Mouse (Mus musculus) MEL (cell line): Measurements from ENCODE around the gene Eml2.

Source experiments
- CTCF ChIP-seq, 3 experiments: IDR thresholded peaks in 2 of 3; conservative IDR thresholded peaks in 1 of 3; 2 replicates each; pipeline ENCODE4 v1.5.1; 2011 to 2012; ENCODE audit warnings: low read length in 3 of 3, low read depth in 2 of 3, mild to moderate bottlenecking in 2 of 3, improper control_type of control experiment in 1 of 3, inconsistent platforms in 1 of 3, mixed read lengths in 1 of 3, moderate library complexity in 1 of 3; ENCODE audit not compliant: control insufficient read depth in 1 of 3, insufficient read depth in 1 of 3, poor library complexity in 1 of 3, severe bottlenecking in 1 of 3
- MAX ChIP-seq: IDR thresholded peaks from 2 replicates; pipeline ENCODE4 v1.6.1; 2011; ENCODE audit warnings: low read length, improper control_type of control experiment
- SMC3 ChIP-seq: IDR thresholded peaks from 2 replicates; pipeline ENCODE4 v1.6.1; 2011; ENCODE audit warnings: low read depth, low read length, improper control_type of control experiment
- TBP ChIP-seq: IDR thresholded peaks from 2 replicates; pipeline ENCODE4 v1.8.0; 2011; ENCODE audit warnings: low read depth, low read length, improper control_type of control experiment
- USF1 ChIP-seq: IDR thresholded peaks from 2 replicates; pipeline ENCODE4 v1.6.1; 2014; ENCODE audit warnings: low read depth, mild to moderate bottlenecking, inconsistent platforms, low read length, improper control_type of control experiment, moderate library complexity
- USF2 ChIP-seq, 2 experiments: IDR thresholded peaks; 2 replicates each; pipeline ENCODE4 v1.6.1; 2011 to 2012; ENCODE audit warnings: improper control_type of control experiment in 2 of 2, low read length in 2 of 2, borderline replicate concordance in 1 of 2, inconsistent platforms in 1 of 2, low read depth in 1 of 2, mild to moderate bottlenecking in 1 of 2; ENCODE audit not compliant: insufficient read depth in 1 of 2

DNA sequence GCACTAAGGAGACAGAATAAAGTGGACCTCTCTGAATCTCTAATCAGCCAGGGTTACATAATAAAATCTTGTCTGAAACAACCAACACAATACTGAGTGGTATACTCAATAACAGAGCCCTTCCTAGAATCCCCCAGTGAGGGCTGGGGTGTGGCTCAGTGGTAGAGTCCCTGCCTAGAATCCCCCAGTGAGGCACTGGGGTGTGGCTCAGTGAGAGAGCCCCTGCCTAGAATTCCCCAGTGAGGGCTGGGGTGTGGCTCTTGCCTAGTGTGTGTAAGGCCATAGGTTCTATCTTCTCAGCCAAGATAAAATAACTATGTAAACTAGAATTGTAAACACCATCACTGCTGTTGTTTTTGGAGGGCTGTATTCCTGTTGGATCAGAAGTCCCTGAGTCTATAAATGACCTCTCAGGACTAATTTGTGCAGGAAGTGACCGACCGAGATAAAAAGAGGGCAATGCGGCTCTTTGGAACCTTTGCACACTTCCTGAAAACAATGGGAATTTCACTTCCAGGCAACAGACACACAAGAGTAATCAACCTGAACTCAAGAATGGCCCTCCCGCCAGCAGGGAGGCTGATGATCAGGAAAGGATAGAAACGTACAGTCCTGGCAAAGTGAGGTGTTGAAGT, 34.9 kb downstream of the Eml2 start:
- no peak for TF ChIP-seq MAX
- TF ChIP-seq USF2 (IDR thresholded peaks at IDR 0.05; ENCODE audit: borderline replicate concordance in 1 of 2, insufficient read depth in 1 of 2, low read depth in 1 of 2, low read length in 2 of 2), result no peak
- no peak for TF ChIP-seq USF1
- TF ChIP-seq SMC3, result no peak
- TF ChIP-seq TBP, result no peak
- no peak for TF ChIP-seq CTCF (IDR thresholded peaks at IDR 0.05 in 2 of 3, conservative IDR thresholded peaks at IDR 0.05 in 1 of 3; ENCODE audit: control insufficient read depth in 1 of 3, insufficient read depth in 1 of 3, low read depth in 2 of 3, low read length in 3 of 3, poor library complexity in 1 of 3, severe bottlenecking in 1 of 3)
